Mouse (Mus musculus): ENCODE results near the gene Ankrd52.

- TF ChIP-seq EP300 (IDR thresholded peaks at IDR 0.05; ENCODE audit: low read length) (no peak), CTCF (conservative IDR thresholded peaks at IDR 0.05 in 1 of 2, IDR thresholded peaks at IDR 0.05 in 1 of 2; ENCODE audit: low read depth in 2 of 2, low read length in 2 of 2) (no peak), ZC3H11A (IDR thresholded peaks at IDR 0.05; ENCODE audit: low read depth, low read length) (no peak), GABPA (IDR thresholded peaks at IDR 0.05; ENCODE audit: insufficient replicate concordance, low read depth, low read length) (no peak), BHLHE40 (IDR thresholded peaks at IDR 0.05; ENCODE audit: low read depth, low read length) (no peak)
Observed at GRCm38 (mm10) chr10:128429052-128429451, 52.1 kb downstream of the Ankrd52 start.
